Mouse (Mus musculus) embryo, embryonic 11 days (tissue): ENCODE results near the gene Vps9d1.
"Not testable (repeated sequence)": the region's sequence is repeated elsewhere in the genome, so short reads cannot be mapped to it uniquely, and the experiment has no call there.

Source experiments
- DNase-seq: peaks from one replicate; pipeline ENCODE4 v3.0.0-alpha.2; 2015

Gene Vps9d1

DNA sequence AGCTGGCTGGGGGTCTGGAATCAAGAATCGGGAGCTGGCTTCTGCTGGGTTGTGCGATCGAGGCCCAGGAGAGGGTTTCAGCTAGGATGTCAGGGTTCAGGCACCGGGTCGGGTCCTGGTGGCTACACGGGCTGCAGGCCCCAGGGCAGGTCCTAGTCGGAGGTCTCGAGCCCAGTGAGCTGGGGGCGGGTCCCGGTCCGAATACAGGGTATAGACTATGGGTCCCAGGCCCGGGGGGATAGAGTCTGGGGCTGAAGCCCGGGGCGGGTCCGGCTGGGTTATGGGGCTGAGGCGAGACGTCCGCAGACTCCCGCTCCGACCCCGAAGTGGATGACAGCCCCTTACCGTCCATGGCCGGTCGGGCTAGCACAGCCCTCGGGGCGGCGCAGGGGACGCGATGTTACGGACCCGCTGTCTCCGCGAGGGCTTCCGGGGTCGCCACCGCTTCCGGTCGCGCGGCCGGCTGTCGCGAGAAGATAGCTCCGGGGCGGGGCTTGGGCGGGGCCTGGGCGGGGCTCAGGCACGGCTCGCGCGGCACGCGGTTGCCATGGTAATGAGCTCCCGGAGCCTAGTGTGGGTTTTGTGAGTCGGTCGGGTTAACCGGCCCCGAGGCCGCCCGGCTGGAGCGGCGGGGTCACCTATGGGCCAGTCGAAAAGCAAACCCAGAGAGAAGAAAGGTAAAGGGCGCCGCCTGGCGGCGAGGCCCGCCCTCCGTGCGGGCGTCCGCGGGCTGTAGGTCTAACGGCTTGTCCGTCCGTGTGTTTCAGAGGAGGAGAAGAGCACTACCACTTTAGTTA lies 41.6 kb downstream of the Vps9d1 start, which contains the start of the genes Chmp1a and Spata33:
TSS of gene Chmp1a (minus strand) at position 443 of the 797 bp plus-strand sequence.
TSS of gene Spata33 (plus strand) at position 512 of the 797 bp plus-strand sequence.
- DNase-seq = peak; percentile 97

DNA sequence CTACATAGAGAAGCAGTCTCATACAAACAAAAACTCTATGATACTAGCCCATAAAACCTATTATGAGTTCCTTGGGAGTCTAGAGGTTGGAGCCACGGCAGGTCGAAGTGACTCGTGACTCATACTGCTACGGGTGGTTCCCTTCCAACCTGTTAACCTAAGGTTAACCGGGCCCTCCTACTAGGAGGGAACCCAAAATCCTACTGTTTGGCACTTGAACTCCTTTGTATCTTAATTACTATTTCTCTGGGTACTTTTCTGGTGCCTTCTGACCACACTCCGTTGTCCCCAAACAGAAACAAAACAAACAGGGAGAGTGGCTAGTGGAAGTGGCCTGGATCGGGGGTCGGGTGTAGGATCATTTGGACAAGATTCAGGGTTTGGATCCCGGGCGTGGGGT lies 42.3 kb downstream of the Vps9d1 start:
- no peak for DNase-seq

DNA sequence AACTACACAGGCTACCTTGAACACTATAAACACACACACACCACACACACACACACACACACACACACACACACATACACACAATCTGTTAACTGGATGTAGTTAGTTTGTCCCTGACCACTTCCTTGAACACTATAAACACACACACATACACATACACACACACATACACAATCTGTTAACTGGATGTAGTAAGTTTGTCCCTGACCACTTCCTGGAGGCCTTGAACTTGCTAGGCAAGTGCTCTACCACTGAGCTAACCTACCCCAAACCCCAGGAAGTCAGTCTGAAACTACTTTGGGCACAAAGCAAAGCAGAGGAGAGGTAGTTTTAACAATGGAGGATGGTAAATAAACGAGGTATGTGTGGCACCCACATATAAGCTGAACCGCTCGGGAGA lies 50.6 kb downstream of the Vps9d1 start:
- DNase-seq = no peak

DNA sequence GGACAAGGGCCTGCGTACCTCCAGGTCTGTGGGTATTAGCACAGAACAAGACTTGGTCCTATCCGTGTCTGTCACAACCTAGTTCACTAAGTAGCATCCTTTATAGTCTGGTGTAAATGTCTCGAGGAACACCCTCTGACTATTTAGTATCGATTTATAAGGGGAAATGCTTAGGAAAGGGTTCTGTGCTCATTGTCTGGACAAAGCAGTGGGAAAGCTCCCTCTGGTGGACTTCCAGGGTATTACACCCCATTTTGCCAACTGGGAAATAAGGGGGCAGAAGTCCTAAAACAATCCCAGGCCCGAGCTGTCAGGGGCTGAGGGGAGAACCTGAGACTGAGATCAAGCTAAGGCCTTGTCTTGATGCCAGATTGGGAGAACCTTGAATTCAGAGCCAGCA lies 51.9 kb downstream of the Vps9d1 start:
- peak; percentile 83 for DNase-seq

DNA sequence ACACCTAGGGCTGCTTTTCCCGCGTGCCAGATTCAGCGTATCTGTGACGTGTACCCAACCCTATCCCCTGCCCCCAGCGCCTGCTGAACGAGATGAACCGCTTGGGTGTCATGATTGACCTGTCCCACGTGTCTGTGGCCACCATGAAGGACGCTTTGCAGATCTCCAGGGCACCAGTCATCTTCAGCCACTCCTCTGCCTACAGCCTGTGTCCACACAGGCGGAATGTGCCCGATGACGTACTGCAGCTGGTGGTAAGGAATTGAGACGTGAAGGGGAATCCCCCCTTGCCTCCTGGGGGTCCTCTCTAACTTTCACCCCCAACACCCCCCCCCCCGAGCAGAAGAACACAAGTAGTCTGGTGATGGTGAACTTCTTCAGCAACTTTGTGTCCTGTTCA lies 54.3 kb downstream of the Vps9d1 start:
- no peak for DNase-seq

DNA sequence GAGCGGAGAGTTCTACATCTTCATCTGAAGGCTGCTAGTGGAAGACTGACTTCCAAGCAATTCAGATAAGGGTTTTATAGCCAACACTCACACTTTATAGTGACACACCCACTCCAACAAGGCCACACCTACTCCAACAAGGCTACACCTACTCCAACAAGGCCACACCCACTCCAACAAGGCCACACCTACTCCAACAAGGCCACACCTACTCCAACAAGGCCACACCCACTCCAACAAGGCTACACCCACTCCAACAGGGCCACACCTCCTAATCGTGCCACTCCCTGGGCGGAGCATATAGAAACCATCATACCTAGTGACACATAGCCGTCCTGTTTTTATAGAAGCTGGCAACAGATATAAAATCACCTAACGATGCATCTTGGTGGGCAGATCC lies 57.1 kb downstream of the Vps9d1 start:
- not testable (repeated sequence) for DNase-seq

DNA sequence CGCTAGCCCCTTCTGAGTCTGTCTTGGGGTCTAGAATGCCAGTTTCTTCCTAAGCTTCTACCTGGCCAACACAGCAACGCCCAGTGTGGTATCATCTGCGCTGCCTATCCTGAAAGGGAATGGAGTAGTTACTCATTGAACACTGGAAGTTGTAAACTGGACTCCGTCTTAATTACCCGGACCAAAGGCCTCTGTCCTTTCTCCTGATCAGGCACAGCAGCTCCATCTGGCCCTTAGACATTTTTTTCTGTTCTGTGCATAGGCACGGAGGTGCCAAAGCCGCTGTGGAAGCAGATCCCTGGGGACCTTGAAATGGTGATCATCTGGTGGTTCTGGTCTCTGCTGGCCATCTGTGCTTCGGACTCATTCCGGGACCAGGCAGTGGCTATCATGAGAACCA lies 60.4 kb downstream of the Vps9d1 start:
- DNase-seq = no peak
